Mouse (Mus musculus) hindbrain, embryonic 14.5 days (tissue): Measurements from ENCODE around the gene Efna2. TPM values are rescaled to one million over a fixed set of nuclear protein-coding genes. Genes with fewer than 3 reads are reported as not detected.

Experiments
- polyA plus RNA-seq: library from polyadenylated mRNA; unstranded; fragments of >200 nt; fragmentation: Nextera tagmentation; extraction: Ambion mirVana; gene quantifications from 2 replicates; pipeline ENCODE4 v1.2.1, GENCODE M21; 2014

Efna2 gene
- polyA plus RNA-seq, 1 experiment from 2014 or later = 26.2 TPM

Other genes starting within 250 kb of the Efna2 start
- 91.8 and 97.8 TPM in 2 replicates for gene Wdr18, start 219.3 kb upstream of the Efna2 start, polyA plus RNA-seq
- gene Grin3b, start 208.8 kb upstream of the Efna2 start, polyA plus RNA-seq = 0.30 and 0.33 TPM in 2 replicates
- gene Tmem259, start 195.2 kb upstream of the Efna2 start, polyA plus RNA-seq = 22.6 and 22.8 TPM in 2 replicates
- gene Cnn2, start 190.9 kb upstream of the Efna2 start, polyA plus RNA-seq = 28.4 and 37.6 TPM in 2 replicates
- gene Abca7, start 183.0 kb upstream of the Efna2 start, polyA plus RNA-seq = 4.1 and 4.5 TPM in 2 replicates
- gene Arhgap45, start 162.8 kb upstream of the Efna2 start, polyA plus RNA-seq = 1.1 and 1.7 TPM in 2 replicates
- 142 and 150 TPM in 2 replicates for gene Polr2e, start 139.7 kb upstream of the Efna2 start, polyA plus RNA-seq
- 556 and 557 TPM in 2 replicates for gene Gpx4, start 132.3 kb upstream of the Efna2 start, polyA plus RNA-seq
- gene Sbno2, start 73.9 kb upstream of the Efna2 start, polyA plus RNA-seq = 12.3 and 12.6 TPM in 2 replicates
- gene Stk11, start 63.7 kb upstream of the Efna2 start, polyA plus RNA-seq = 20.2 and 24.6 TPM in 2 replicates
- 469 and 505 TPM in 2 replicates for gene Atp5d, start 40.9 kb upstream of the Efna2 start, polyA plus RNA-seq
- gene Cbarp, start 38.6 kb upstream of the Efna2 start, polyA plus RNA-seq = 93.4 and 96.4 TPM in 2 replicates
- gene Midn, start 31.2 kb upstream of the Efna2 start, polyA plus RNA-seq = 44.1 and 54.4 TPM in 2 replicates
- gene Cirbp, start 13.5 kb upstream of the Efna2 start, polyA plus RNA-seq = 203 and 252 TPM in 2 replicates
- 7.0 and 7.7 TPM in 2 replicates for gene 1600002K03Rik, start 6.5 kb upstream of the Efna2 start, polyA plus RNA-seq
- 29.0 and 32.9 TPM in 2 replicates for gene Mum1, start 47.0 kb downstream of the Efna2 start, polyA plus RNA-seq
- gene Ndufs7, start 69.6 kb downstream of the Efna2 start, polyA plus RNA-seq = 303 and 341 TPM in 2 replicates
- 17.3 and 24.3 TPM in 2 replicates for gene Gamt, start 81.5 kb downstream of the Efna2 start, polyA plus RNA-seq
- 35.2 and 36.3 TPM in 2 replicates for gene Dazap1, start 82.0 kb downstream of the Efna2 start, polyA plus RNA-seq
- 570 and 649 TPM in 2 replicates for gene Rps15, start 113.0 kb downstream of the Efna2 start, polyA plus RNA-seq
- gene Apc2, start 116.5 kb downstream of the Efna2 start, polyA plus RNA-seq = 200 and 216 TPM in 2 replicates
- 23.3 and 24.5 TPM in 2 replicates for gene 2310011J03Rik, start 141.1 kb downstream of the Efna2 start, polyA plus RNA-seq
- 4.4 and 4.7 TPM in 2 replicates for gene Pcsk4, start 150.0 kb downstream of the Efna2 start, polyA plus RNA-seq
- 5.3 and 5.8 TPM in 2 replicates for gene Reep6, start 150.5 kb downstream of the Efna2 start, polyA plus RNA-seq
- 0.84 and 0.90 TPM in 2 replicates for gene Adamtsl5, start 168.9 kb downstream of the Efna2 start, polyA plus RNA-seq
- 3.6 and 4.1 TPM in 2 replicates for gene Plk5, start 177.0 kb downstream of the Efna2 start, polyA plus RNA-seq
- gene Mex3d, start 208.2 kb downstream of the Efna2 start, polyA plus RNA-seq = 12.3 and 13.3 TPM in 2 replicates
- gene Mbd3, start 220.1 kb downstream of the Efna2 start, polyA plus RNA-seq = 152 and 161 TPM in 2 replicates
- gene Uqcr11, start 227.3 kb downstream of the Efna2 start, polyA plus RNA-seq = 675 and 804 TPM in 2 replicates